Mouse (Mus musculus) limb, embryonic 10.5 days (tissue): ENCODE measurements at regions not wholly inside any gene's neighbourhood (a gene's known extent, or its start where the extent isn't known, plus 50 kb on each side); places are given as distances from the start of the nearest gene placed in this dataset.

ENCODE experiments used
- DNase-seq: peaks from one replicate; pipeline ENCODE4 v3.0.0-alpha.2; 2017; ENCODE audit warnings: low spot score
- H3K27ac ChIP-seq: fragments of 300-500 bp; sonication (generic); 2 replicates; pipeline ENCODE4 v1.5.1; 2016; ENCODE audit warnings: mild to moderate bottlenecking
- H3K27me3 ChIP-seq: fragments of 300-500 bp; sonication (generic); 2 replicates; pipeline ENCODE4 v1.6.1; 2016; ENCODE audit warnings: low read depth, mild to moderate bottlenecking; ENCODE audit not compliant: poor library complexity, severe bottlenecking
- H3K36me3 ChIP-seq: fragments of 300-500 bp; sonication (generic); 2 replicates; pipeline ENCODE4 v1.6.1; 2016; ENCODE audit warnings: mild to moderate bottlenecking, moderate library complexity
- H3K4me1 ChIP-seq: fragments of 300-500 bp; sonication (generic); 2 replicates; pipeline ENCODE4 v1.6.1; 2016
- H3K4me3 ChIP-seq: fragments of 300-500 bp; sonication (generic); 2 replicates; pipeline ENCODE4 v1.5.1; 2016; ENCODE audit warnings: mild to moderate bottlenecking, moderate library complexity
- H3K9me3 ChIP-seq: fragments of 300-500 bp; sonication (generic); replicated peaks from 2 replicates; pipeline ENCODE4 v1.6.1; 2016; ENCODE audit warnings: mild to moderate bottlenecking
- WGBS: fragments of 180-500 bp; shearing (Covaris S2); methylation state at CpG from one replicate; pipeline ENCODE4 v1.1.7; 2016; 5-methylcytosine and 5-hydroxymethylcytosine counted together

GRCm38 (mm10) chr11:20445061-20445902 lies 97.8 kb upstream of the Sertad2 start:
- H3K36me3 ChIP-seq: no peaks in the 10 kb centered on the region
- no peaks in the 10 kb centered on the region for H3K9me3 ChIP-seq
- H3K27ac ChIP-seq: peak overlapping the region; percentile 21; the same call in 1 of the 2 replicates
- WGBS: 13% methylated on average over 17 of the region's 18 CpGs
- no peak for DNase-seq
- H3K27me3 ChIP-seq: no peaks in the 10 kb centered on the region
- H3K4me1 ChIP-seq: peaks cover 13% of the 10 kb centered on the region
- H3K4me3 ChIP-seq: peak overlapping the region; percentile 41

- H3K36me3 ChIP-seq: no peaks in the 10 kb centered on the region
- WGBS: 2% methylated on average over 6 of the region's 6 CpGs
- no peaks in the 10 kb centered on the region for H3K9me3 ChIP-seq
- no peak overlapping the region for H3K27ac ChIP-seq
- DNase-seq: peak; percentile 86
- H3K4me1 ChIP-seq: peaks cover 13% of the 10 kb centered on the region
- H3K4me3 ChIP-seq: peak overlapping the region; percentile 41
- no peaks in the 10 kb centered on the region for H3K27me3 ChIP-seq
Observed at GRCm38 (mm10) chr11:20445903-20446264, 97.2 kb upstream of the Sertad2 start.

GRCm38 (mm10) chr11:20452901-20453300 lies 90.2 kb upstream of the Sertad2 start:
- 82% methylated on average over 4 of the region's 4 CpGs for WGBS
- H3K4me3 ChIP-seq: no peak overlapping the region
- no peak for DNase-seq
- peaks cover 22% of the 10 kb centered on the region; the same call in 1 of the 2 replicates for H3K27me3 ChIP-seq
- H3K9me3 ChIP-seq: no peaks in the 10 kb centered on the region
- H3K36me3 ChIP-seq: no peaks in the 10 kb centered on the region
- no peak overlapping the region for H3K27ac ChIP-seq
- peaks cover 16% of the 10 kb centered on the region for H3K4me1 ChIP-seq

GRCm38 (mm10) chr11:20453786-20454185 lies 89.3 kb upstream of the Sertad2 start:
- DNase-seq: no peak
- WGBS: 82% methylated on average over 7 of the region's 7 CpGs
- H3K4me1 ChIP-seq: peaks cover 16% of the 10 kb centered on the region
- no peak overlapping the region for H3K27ac ChIP-seq
- H3K9me3 ChIP-seq: no peaks in the 10 kb centered on the region
- H3K27me3 ChIP-seq: peaks cover 22% of the 10 kb centered on the region; the same call in 1 of the 2 replicates
- no peak overlapping the region for H3K4me3 ChIP-seq
- H3K36me3 ChIP-seq: no peaks in the 10 kb centered on the region

- peak overlapping the region; percentile 26; the same call in 1 of the 2 replicates for H3K27ac ChIP-seq
- no peaks in the 10 kb centered on the region for H3K9me3 ChIP-seq
- peak; percentile 97 for DNase-seq
- no peaks in the 10 kb centered on the region for H3K36me3 ChIP-seq
- H3K4me1 ChIP-seq: peaks cover 20% of the 10 kb centered on the region
- H3K4me3 ChIP-seq: peak overlapping the region; percentile 59
- WGBS: under 1% methylated on average over 35 of the region's 35 CpGs
- peaks cover 22% of the 10 kb centered on the region; the same call in 1 of the 2 replicates for H3K27me3 ChIP-seq
Observed at GRCm38 (mm10) chr11:20455085-20455864, 87.8 kb upstream of the Sertad2 start.

- Histone ChIP-seq H3K27ac (peak overlapping the region; percentile 26; the same call in 1 of the 2 replicates), H3K4me3 (peak overlapping the region; percentile 59), H3K27me3 (peaks cover 22% of the 10 kb centered on the region; the same call in 1 of the 2 replicates), H3K36me3 (no peaks in the 10 kb centered on the region), H3K9me3 (no peaks in the 10 kb centered on the region), H3K4me1 (peaks cover 26% of the 10 kb centered on the region)
- 2% methylated on average over 19 of the region's 19 CpGs for WGBS
- DNase-seq: peak; percentile 54
Observed at GRCm38 (mm10) chr11:20455865-20456648, 87.0 kb upstream of the Sertad2 start.

GRCm38 (mm10) chr11:20459140-20459539 lies 83.9 kb upstream of the Sertad2 start:
- no peak overlapping the region for H3K4me3 ChIP-seq
- H3K27me3 ChIP-seq: peaks cover 17% of the 10 kb centered on the region; the same call in 1 of the 2 replicates
- H3K36me3 ChIP-seq: no peaks in the 10 kb centered on the region
- H3K4me1 ChIP-seq: peaks cover 29% of the 10 kb centered on the region
- H3K27ac ChIP-seq: no peak overlapping the region
- WGBS: 93% methylated on average over 8 of the region's 8 CpGs
- no peaks in the 10 kb centered on the region for H3K9me3 ChIP-seq
- no peak for DNase-seq

GRCm38 (mm10) chr11:20460501-20460921 lies 82.5 kb upstream of the Sertad2 start:
- Histone ChIP-seq H3K4me1 (peaks cover 27% of the 10 kb centered on the region), H3K36me3 (no peaks in the 10 kb centered on the region), H3K4me3 (no peak overlapping the region), H3K27me3 (peaks cover 24% of the 10 kb centered on the region; the same call in 1 of the 2 replicates), H3K9me3 (no peaks in the 10 kb centered on the region), H3K27ac (peak overlapping the region; percentile 1; the same call in 1 of the 2 replicates)
- 63% methylated on average over 7 of the region's 7 CpGs for WGBS
- DNase-seq: no peak

- Histone ChIP-seq H3K27me3 (peaks cover 10% of the 10 kb centered on the region; the same call in 1 of the 2 replicates), H3K27ac (no peak overlapping the region), H3K9me3 (no peaks in the 10 kb centered on the region), H3K4me3 (no peak overlapping the region), H3K4me1 (peaks cover 14% of the 10 kb centered on the region), H3K36me3 (no peaks in the 10 kb centered on the region)
- DNase-seq: no peak
- WGBS: 87% methylated on average over 3 of the region's 3 CpGs
Observed at GRCm38 (mm10) chr11:20462076-20462475, 81.0 kb upstream of the Sertad2 start.

- peaks cover 17% of the 10 kb centered on the region for H3K4me1 ChIP-seq
- no peaks in the 10 kb centered on the region for H3K9me3 ChIP-seq
- H3K4me3 ChIP-seq: no peak overlapping the region
- no peaks in the 10 kb centered on the region for H3K36me3 ChIP-seq
- 15% methylated on average over 10 of the region's 10 CpGs for WGBS
- H3K27ac ChIP-seq: no peak overlapping the region
- H3K27me3 ChIP-seq: peaks cover 9% of the 10 kb centered on the region; the same call in 1 of the 2 replicates
- no peak for DNase-seq
Observed at GRCm38 (mm10) chr11:20463173-20463681, 79.8 kb upstream of the Sertad2 start.

GRCm38 (mm10) chr11:20464564-20464963 lies 78.5 kb upstream of the Sertad2 start:
- Histone ChIP-seq H3K36me3 (no peaks in the 10 kb centered on the region), H3K4me1 (peaks cover 27% of the 10 kb centered on the region), H3K27me3 (peaks cover 9% of the 10 kb centered on the region; the same call in 1 of the 2 replicates), H3K27ac (no peak overlapping the region), H3K9me3 (no peaks in the 10 kb centered on the region), H3K4me3 (no peak overlapping the region)
- WGBS: 82% methylated on average over 8 of the region's 8 CpGs
- no peak for DNase-seq

GRCm38 (mm10) chr11:20466591-20466990 lies 76.5 kb upstream of the Sertad2 start:
- WGBS: 25% methylated on average over 4 of the region's 4 CpGs
- DNase-seq: no peak
- Histone ChIP-seq H3K4me3 (no peak overlapping the region), H3K9me3 (no peaks in the 10 kb centered on the region), H3K27ac (no peak overlapping the region), H3K27me3 (peaks cover 9% of the 10 kb centered on the region; the same call in 1 of the 2 replicates), H3K36me3 (no peaks in the 10 kb centered on the region), H3K4me1 (peaks cover 19% of the 10 kb centered on the region)
